Comparison of ENCODE assay signal across 8 mouse cellular contexts in genomic region chr1:36068076-36068475, GRCm38 (mm10). TPM values are rescaled to one million over a fixed set of nuclear protein-coding genes. Genes with fewer than 3 reads are reported as not detected.
A peak's percentile ranks its signal among the peaks of the same experiment; 100 is the strongest.
DNase-seq lines count a peak whose midpoint lies in the region; ATAC-seq lines count a peak whose summit lies in the region.

Hs6st1 (plus strand) TSS chr1:36068400.

- WGBS in hindbrain, embryonic 13.5 days, result under 1% methylated on average over 26 of the region's 55 CpGs

- peak within 1 kb of the TSS; percentile 96 for H3K4me2 ChIP-seq in hindbrain, embryonic 13.5 days

- H3K27ac ChIP-seq in hindbrain, embryonic 13.5 days, result peak within 1 kb of the TSS; percentile 90

- H3K9ac ChIP-seq in hindbrain, embryonic 13.5 days, result peak within 1 kb of the TSS; percentile 86

- H3K9me3 ChIP-seq in hindbrain, embryonic 13.5 days, result no peaks in the 10 kb centered on the region

- H3K27me3 ChIP-seq in hindbrain, embryonic 13.5 days, result no peaks in the 10 kb centered on the region

- no peaks in the 10 kb centered on the region for H3K36me3 ChIP-seq in hindbrain, embryonic 13.5 days

- peak; percentile 90 for ATAC-seq in hindbrain, embryonic 13.5 days (ENCODE audit: low FRiP score)

- peaks cover 71% of the 10 kb centered on the region for H3K4me1 ChIP-seq in hindbrain, embryonic 13.5 days (replicated peaks)

- peak within 1 kb of the TSS; percentile 73 for H3K4me3 ChIP-seq in hindbrain, embryonic 13.5 days

- peak; percentile 97 for DNase-seq in NIH3T3 (ENCODE audit: low read depth)
- DNase-seq in cerebellum, postnatal 10 days, result peak; percentile 97 to 98
- peak; percentile 82 to 87 for DNase-seq in frontal cortex, postnatal 14 days (ENCODE audit: low spot score in 2 of 2)
- DNase-seq in layer of hippocampus, postnatal 25 days (ENCODE audit: extremely low spot score in 1 of 2, low spot score in 1 of 2), result peak; percentile 84 to 89
- DNase-seq in lung, postnatal 25 days (ENCODE audit: low spot score), result peak; percentile 94
- DNase-seq in retina, embryonic 14.5 days (ENCODE audit: low spot score), result peak; percentile 95
- DNase-seq in thymus, postnatal 4 days, result peak; percentile 96

RNA-seq across cellular contexts. Expression of gene Hs6st1, which starts in this region (rescaled TPM):
- 9.3 and 10.0 TPM in 2 replicates for polyA plus RNA-seq in hindbrain, embryonic 13.5 days (2015; fragmentation: Nextera tagmentation; extraction: Ambion mirVana)
- total RNA-seq in layer of hippocampus, postnatal 25 days (2021), result 10 to 100 TPM; 40.9 to 43.0 TPM

Comparison
In these comparisons a context has a peak if more than half of its experiments do, and no peak if none do; other contexts are left out.
1. Peak in every context shown above with its lines: DNase-seq, ATAC-seq, H3K4me3 ChIP-seq and H3K27ac ChIP-seq.